Mouse (Mus musculus): ENCODE results near the gene Lrrc63.

Lrrc63 gene

DNA sequence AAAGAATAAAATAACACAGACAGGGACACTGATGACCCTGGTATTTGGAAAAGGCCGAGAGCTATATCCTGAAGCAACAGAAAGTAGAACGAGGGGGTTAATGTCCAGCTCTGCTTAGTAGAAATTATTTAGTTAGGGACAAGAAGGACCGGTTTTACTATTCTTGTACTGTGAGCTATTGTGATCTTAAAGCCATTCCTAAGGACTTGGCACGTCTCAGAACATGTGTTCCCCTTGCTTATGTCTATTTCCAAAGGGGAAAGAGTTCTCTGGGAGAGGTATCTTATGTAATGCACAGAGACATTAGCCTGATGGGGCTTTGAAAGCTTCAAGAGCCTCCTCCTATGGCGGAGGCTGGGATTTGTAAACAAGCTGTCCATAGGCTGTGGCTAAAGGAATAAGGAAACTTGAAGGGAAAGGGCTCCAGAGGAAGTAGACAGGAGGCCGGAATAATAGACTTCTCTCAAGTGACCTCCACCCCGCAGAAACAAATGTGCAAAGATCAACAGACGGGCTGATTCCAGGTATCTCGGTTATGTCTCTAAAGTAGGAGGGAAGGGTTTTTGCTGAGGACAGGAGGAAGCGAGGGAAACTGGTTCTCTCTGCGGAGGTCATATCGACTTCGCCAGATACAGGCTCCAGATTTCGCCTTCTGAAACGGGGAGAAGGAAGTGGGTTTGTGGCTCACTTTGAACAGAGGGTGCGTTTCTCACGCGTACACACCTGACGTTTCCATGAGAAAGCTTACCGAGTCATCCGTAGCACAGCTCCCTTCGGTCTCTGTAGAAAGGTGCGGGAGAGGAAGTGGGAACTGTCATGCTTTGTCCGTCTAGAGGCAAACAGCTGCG lies 5.7 kb upstream of the Lrrc63 start:
- DNase-seq (ENCODE audit: low spot score in 2 of 2), result no peak

DNA sequence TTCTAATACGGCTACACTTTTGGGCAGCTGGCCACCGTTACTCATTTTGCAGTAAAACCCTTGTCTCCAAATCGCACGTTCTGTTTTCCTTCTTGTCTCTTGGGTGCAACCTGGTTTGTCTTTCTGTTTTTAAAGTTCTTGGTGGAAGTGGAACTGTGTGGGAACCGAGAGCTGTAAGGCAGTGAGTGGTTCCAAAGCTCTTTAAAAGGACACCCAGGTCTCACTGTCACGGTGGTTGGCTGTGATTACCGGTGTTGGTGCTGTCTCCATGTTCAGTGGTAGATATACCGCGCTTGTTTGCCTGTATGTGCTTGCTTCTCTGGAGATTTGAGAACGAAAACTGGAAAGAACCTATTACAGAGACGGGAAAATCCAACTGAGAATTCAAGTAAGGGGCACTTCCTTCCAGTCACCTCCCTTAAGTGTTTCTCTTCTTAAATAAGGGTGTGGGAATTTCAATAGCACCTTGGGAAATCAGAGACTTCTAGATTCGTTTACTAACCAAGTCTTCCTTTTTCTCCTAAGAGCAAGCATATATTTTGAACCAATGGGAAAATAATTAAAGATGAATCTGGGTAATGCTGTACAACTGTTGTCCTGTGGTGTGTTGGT lies 749 bp upstream of the Lrrc63 start:
- no peak for DNase-seq (ENCODE audit: low spot score in 2 of 2)

GRCm38 (mm10) chr14:75121658-75122057 lies 9.0 kb downstream of the Lrrc63 start:
- no peak for DNase-seq (ENCODE audit: low spot score in 2 of 2)

GRCm38 (mm10) chr14:75102956-75103355 lies 27.7 kb downstream of the Lrrc63 start:
- no peak for DNase-seq (ENCODE audit: low spot score in 2 of 2)

DNA sequence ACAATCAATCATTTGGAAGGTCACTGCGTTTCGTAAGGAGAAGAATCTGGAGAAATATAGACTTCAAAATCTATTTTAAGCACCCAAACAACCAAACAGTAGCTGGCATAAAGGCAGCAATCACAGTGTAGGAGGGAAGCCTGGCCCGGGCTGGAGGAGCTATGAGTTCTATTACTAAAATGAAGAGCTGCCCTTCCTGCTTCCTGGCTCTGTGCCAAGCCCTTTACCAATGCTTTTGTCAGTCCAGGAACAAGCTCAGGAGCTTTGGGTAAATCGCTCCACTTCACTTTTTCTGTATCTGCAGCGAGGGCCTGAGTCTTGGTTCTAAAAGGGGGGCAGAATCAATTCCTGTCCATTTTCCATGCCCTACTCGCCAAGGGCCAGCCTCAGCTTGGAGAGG lies 52.7 kb downstream of the Lrrc63 start:
- DNase-seq (ENCODE audit: low spot score in 2 of 2), result no peak

GRCm38 (mm10) chr14:75075299-75076180 lies 55.1 kb downstream of the Lrrc63 start:
- DNase-seq (ENCODE audit: low spot score in 2 of 2), result no peak

- DNase-seq (ENCODE audit: low spot score in 2 of 2), result no peak
Measured at GRCm38 (mm10) chr14:75071091-75071490, 59.6 kb downstream of the Lrrc63 start.

DNA sequence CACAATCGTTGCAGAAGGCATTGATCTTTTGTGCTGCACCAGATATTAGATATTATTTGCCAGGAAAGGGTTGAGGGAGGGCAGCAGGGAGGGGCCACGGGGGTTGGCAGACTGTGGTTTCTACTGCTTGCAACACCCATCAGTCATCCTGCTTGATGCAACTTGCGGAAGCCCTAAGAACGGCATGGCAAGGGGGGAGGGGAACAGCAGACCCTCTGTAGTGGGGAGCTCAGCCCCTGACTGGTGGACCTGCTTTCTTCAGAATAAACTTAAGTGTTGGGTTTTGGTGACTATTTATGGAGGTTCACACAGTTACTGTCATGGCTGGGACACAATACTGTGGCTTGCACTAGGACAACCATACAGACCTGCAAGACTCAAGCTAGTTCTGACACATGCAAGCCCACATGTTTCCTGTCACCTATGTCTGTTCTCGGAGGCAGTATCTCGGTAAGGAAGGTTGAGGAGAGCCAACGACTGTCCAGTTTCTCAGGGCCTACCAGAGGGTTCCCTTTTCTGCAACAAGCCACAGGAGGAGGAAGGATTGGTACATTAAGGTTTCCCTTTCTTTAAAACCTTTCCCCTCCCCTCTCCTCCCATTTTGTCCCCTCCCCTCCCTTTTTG lies 61.2 kb downstream of the Lrrc63 start:
- no peak for DNase-seq (ENCODE audit: low spot score in 2 of 2)

DNA sequence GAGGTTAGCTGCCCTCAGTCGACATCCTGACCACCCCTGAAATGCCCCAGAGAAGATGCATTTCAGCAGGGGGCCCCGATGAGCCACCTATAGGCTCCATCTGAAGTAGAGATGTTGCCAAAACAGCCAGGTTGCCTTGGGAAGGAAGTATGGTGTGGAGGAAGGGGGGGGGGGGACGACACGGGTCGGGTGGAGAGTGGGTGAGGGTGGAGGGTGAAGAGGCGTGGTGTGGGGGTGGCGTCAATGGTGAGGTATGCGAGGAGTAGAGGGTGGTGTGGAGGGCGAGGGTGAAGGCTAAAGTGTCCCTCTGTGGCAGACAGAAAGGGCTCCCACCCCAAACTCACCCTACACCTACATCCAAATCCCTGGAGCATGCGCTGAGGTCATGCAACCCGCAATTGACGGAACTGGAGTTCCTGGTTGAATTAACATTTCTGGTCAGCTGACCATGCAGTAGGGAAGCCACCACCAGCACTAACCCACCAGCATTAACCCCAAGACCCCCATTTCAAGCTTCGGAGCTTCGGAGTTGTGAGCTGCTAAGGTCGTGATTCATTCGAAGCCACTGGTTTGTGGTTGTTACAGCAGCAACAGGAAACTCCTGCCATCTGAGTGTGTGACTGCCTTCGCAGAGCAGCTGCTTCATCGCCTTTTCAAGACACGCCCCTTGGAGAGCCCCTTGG lies 62.1 kb downstream of the Lrrc63 start:
- no peak for DNase-seq (ENCODE audit: low spot score in 2 of 2)

- no peak for DNase-seq (ENCODE audit: low spot score in 2 of 2)
Measured at GRCm38 (mm10) chr14:75065211-75065610, 65.5 kb downstream of the Lrrc63 start.

DNA sequence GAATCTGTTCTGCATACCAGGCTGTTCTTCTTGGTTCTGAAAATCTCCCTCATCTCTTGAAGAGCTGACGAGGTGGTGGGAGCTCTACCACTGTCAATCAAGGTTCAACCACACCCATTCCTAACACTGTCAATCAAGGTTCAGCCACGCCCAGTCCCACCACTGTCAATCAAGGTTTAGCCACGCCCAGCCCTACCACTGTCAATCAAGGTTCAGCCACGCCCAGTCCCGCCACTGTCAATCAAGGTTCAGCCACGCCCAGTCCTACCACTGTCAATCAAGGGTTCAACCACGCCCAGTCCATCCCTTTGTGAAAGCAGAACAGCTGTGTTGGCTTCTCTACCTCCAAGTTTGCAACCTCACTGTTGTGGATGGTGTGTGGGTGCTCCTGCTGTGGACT lies 66.2 kb downstream of the Lrrc63 start:
- no peak for DNase-seq (ENCODE audit: low spot score in 2 of 2)

DNA sequence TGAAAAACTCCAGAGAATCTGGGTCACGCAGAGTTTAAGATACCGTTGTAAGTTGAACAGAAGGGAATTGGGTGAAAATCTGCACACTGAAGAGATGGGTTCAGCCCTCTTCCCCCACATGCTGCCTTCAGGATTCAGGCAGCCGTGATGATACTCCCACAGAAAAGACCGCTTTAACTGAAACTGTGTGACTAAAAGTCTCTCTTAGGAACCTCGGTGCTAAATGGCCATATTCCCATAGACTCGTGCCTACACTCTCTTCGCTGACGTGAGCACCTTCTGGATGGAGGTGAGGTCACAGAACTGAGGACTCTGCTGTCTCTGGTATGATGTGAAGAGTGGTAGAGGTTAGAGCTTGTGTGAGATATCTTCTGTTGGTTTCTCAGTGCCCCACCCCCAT lies 66.7 kb downstream of the Lrrc63 start:
- no peak for DNase-seq (ENCODE audit: low spot score in 2 of 2)

- DNase-seq (ENCODE audit: low spot score in 2 of 2), result no peak
Measured at GRCm38 (mm10) chr14:75060562-75060961, 70.1 kb downstream of the Lrrc63 start.

DNA sequence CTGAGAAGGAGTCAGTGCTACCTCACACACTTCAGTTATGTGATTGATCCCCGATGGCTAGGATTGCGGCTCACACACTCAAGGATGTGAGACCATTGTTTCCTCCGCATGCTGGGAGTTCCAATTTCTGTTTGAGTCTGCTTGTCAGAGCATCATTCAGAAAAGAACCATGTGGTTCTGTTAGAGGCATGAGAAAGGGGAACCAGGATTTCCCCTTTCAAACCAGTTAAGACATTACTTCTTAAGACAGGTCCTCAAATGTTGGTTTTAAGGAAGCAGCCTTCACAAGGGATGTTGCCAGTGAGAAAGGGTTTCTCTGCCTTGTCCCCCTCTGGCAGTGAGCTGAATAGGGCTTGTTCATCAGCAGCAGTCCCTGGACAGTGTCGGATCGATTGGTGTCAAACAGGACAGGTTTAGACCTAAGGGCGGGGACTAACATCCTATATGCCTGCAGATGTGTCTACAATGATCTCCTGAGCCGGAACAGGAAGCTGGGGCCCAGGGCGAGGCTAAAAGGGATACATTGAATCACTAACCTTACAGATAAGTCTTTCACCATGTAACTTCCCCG lies 73.7 kb downstream of the Lrrc63 start:
- DNase-seq (ENCODE audit: low spot score in 2 of 2), result no peak

GRCm38 (mm10) chr14:75054455-75055343 lies 76.0 kb downstream of the Lrrc63 start:
- DNase-seq (ENCODE audit: low spot score in 2 of 2), result no peak

DNA sequence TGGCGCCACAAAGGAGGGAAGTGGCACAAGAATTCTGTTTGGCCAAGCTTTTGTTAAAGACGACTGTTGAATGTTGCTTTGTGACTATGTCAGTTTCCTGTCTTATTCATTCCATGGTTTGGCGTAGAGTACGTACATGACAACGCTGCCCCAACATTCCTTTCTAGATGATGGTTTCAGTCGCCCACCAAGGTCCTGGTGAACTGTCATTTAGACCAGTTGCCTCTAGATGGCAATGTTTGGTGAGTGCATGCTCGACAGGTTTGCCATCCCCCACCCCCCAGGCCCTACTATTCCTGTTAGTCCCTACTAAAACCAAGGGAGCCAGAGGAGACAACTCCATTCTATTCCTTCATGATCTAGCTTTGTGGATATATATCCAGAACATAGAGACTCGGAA lies 78.2 kb downstream of the Lrrc63 start:
- DNase-seq (ENCODE audit: low spot score in 2 of 2), result no peak

- DNase-seq (ENCODE audit: low spot score in 2 of 2), result no peak
Measured at GRCm38 (mm10) chr14:75045184-75045583, 85.5 kb downstream of the Lrrc63 start.

- DNase-seq (ENCODE audit: low spot score in 2 of 2), result no peak
Measured at GRCm38 (mm10) chr14:75035431-75035830, 95.2 kb downstream of the Lrrc63 start.
